Mouse (Mus musculus) liver, adult (tissue): Measurements from ENCODE around the gene Prpf40b.

Experiments used
- GATA4 ChIP-seq: IDR thresholded peaks from 2 replicates; pipeline ENCODE4 v1.6.1; 2014; ENCODE audit warnings: mild to moderate bottlenecking, low read length; ENCODE audit not compliant: insufficient replicate concordance

Prpf40b gene

GRCm38 (mm10) chr15:99283456-99283855 is 11.4 kb upstream of the Prpf40b start:
- no peak for TF ChIP-seq GATA4

- no peak for TF ChIP-seq GATA4
Observed at GRCm38 (mm10) chr15:99284527-99285188, 10.2 kb upstream of the Prpf40b start.

GRCm38 (mm10) chr15:99285189-99285535 is 9.7 kb upstream of the Prpf40b start:
- no peak for TF ChIP-seq GATA4

GRCm38 (mm10) chr15:99290586-99290985 is 4.3 kb upstream of the Prpf40b start:
- TF ChIP-seq GATA4, result no peak

- no peak for TF ChIP-seq GATA4
Observed at GRCm38 (mm10) chr15:99294287-99294686, 600 bp upstream of the Prpf40b start.

DNA sequence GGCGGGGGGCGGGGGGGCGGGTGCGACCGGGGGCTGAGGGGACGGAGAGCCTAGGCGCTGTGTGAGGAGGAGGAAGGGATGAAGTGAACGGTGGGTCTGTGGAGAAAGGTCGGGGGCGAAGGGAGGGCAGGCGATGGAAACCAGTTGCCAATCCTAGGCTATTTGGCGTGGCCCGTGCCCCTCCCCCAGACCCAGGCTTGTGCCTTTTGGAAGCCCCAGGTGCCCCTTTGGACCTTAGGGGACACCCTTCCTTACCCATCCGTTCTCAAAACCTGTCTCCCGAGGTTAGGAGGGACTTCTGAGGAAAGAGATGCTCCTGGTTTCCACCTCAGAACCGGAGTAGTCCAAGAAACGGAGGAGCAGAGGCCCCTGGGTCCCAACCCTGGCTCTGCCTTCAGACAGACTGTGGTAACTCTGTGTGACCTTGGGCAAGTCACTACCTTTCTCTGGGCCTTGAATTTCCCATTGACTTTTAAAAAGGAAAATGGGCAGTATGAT is 646 bp downstream of the Prpf40b start, which contains the start of gene Fam186b:
Gene Fam186b, minus strand, starts transcription at position 405 of the 498 bp plus-strand sequence.
- no peak for TF ChIP-seq GATA4

DNA sequence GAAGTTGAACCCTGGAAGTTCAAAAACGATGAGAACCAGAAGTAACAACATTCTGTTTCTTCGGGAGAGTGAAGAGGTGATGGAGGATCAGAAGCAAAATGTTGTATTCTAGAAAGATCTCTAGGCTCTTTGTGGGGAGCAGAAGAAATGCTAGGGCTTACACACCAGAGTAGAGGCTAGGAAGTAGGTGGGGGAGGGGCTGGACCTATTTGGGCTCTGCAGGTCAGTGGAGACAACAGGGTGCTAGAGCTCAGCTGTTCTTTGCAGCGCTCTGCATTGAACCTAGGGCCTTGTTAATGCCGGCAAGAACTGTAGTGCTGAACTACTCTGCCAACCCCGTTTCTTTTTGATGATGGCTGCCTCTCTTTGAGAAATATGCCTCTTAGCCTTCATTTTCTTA is 1.3 kb downstream of the Prpf40b start:
- no peak for TF ChIP-seq GATA4

- TF ChIP-seq GATA4, result no peak
Observed at GRCm38 (mm10) chr15:99307476-99307875, 12.6 kb downstream of the Prpf40b start.

DNA sequence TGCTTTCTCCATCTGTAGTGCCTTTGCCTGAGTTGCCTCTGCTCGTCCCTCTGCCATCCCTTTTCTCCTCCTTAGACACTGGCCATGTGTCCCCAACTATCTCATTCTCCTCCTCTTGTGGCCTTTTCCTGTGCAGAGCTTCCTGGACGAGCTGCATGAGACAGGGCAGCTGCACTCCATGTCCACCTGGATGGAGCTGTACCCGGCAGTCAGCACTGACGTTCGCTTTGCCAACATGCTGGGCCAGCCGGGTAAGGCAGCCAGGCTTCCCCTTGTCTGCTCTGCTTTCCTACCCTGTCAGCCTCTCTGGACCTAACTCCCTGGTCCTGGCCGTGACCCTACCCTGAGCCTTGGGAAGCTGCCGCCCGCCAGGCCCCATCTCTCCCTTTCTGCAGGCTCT is 14.7 kb downstream of the Prpf40b start:
- no peak for TF ChIP-seq GATA4

GRCm38 (mm10) chr15:99310617-99311016 is 15.7 kb downstream of the Prpf40b start:
- no peak for TF ChIP-seq GATA4

GRCm38 (mm10) chr15:99314891-99315290 is 20.0 kb downstream of the Prpf40b start:
- no peak for TF ChIP-seq GATA4

DNA sequence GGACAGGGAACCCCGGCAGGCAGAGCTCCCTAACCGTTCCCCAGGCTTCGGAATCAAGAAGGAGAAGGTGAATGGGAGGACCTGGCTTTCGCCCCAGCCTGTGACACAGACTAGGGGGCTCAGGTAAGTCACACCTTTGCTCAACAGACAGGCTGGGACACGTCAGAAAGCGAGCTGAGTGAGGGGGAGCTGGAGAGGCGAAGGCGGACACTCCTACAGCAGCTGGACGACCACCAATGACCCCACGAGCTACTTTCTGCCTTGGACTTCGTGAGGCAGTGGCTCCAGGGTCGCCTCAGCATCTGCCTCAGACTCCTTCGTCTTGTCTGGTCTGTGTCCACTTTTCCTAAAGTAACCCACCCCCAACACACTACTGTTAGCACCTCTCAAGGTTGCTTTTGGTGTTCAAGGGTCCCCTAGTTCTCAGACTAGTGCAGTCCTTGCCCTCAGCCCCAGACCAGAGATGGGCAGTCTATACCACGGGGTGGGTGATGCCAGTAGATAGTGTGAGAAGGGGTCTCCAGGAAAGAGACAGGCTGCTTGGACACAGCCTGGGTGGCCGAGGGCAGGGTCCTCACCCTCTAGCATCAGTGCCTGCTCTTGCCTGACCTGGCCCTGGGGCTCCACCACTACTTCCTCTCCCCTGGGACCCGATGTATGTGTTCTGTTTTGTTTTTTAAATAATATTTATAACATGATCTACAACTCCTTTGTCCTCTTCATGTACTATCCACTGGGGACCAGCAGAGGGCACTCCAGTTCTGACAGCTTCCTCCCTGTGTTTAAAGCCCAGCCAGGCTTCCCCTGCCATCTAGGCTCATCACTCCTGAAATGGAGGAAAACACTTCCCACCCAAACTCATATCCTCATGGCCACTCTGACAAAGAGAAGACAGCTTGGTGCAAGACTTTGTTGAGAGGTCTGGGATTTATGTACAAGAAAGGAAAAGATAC is 21.7 kb downstream of the Prpf40b start:
- no peak for TF ChIP-seq GATA4

DNA sequence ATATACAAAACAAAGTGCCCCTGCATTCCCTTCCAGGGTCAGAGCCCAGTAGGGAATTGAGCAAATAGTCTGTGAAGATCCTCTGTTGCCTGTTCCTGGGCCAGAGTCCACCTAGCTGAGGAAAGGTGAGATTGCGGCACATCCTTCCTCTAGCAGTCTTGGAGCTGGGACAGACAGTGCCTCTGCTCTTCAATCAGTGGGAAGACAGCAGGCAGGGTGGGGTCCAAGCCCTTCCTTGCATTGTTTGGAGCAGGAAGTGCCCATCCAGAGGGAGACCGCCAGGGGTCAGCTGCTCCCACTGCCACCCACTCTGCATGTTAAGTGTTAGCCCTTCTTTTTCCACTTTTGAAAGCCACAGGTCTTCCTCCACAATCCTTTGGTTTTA is 22.4 kb downstream of the Prpf40b start:
- no peak; the same call in 1 of the 2 replicates for TF ChIP-seq GATA4

GRCm38 (mm10) chr15:99318071-99318470 is 23.2 kb downstream of the Prpf40b start:
- no peak for TF ChIP-seq GATA4

- TF ChIP-seq GATA4, result peak; percentile 22; the same call in 1 of the 2 replicates
Observed at GRCm38 (mm10) chr15:99318861-99319410, 24.0 kb downstream of the Prpf40b start.

DNA sequence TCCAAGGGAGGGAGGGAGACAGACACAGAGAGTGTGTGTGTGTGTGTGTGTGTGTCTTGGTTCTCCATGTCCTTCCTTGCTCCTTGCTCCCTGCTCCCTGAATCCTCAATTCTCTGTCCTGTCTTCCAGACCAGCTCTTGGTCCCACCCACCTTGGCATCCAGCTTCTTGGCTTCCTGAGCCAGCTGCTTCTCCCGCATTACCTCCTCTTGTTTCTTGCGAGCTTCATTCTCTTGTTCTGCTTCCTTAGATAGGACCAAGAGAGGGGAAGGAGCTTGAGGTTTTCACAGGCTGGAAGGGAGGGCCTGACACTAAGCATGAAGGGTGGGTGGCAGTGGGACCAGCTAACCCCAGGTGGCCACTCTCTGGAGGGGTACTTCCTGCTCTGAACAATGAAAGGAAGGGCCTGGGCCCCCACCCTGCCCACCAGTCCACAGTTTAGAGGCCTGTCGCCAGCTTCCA is 24.6 kb downstream of the Prpf40b start:
- TF ChIP-seq GATA4, result no peak

DNA sequence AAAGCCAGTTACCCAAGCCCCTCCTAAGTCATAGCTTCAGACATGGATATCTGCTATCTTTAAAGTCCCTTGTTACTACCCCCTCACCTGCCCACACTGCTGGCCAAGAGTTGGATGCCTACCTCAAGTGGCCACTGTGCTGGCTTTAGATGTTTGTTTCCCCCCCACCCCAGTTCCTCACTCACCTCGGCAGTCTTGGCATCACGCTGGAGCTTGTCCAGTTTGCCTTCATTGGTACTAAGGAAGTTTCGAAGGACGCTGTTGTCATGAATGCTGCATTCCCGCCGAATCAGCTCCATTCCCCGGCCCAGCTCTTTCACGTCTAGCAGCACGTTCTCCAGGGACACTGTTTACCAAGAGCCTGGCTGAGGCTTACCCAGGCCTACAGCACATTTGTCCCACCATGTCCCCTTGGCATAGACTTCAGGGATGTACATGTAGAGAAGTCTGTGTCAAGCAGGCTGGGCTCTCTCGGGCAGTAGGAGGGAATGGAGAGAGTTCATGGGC is 25.3 kb downstream of the Prpf40b start:
- no peak for TF ChIP-seq GATA4
